In the genomic region with DNA sequence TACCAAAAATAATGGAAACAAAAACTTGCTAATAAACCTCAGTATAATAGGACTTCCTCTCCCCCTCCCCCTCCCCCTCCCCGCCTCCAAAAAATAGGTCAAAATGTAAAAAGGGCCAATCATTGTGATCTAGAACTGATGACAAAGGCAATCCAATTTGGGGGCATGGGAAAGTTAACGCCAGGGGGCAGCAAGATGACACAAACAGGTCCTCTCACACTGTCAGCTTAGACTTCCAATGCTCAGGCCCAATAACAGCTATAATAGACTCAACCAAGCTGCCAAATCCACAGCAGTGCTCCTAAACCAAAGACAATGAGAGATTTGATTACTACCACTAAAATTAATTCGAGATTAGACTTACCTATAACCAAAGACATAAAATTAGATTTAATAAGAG, we compare ENCODE assay signal across 9 mouse cellular contexts. TPM values are rescaled to one million over a fixed set of nuclear protein-coding genes. Genes with fewer than 3 reads are reported as not detected.
DNase-seq lines count a peak whose midpoint lies in the region; ATAC-seq and TF ChIP-seq lines count a peak whose summit lies in the region.
"Had no signal": no experiment of that assay in that cellular context is flagged by ENCODE, and none has a peak within 500 bp of the region (broad histone marks: within the 10 kb centered on the region; RNA-seq: fewer than 3 reads in every experiment).

No protein-coding gene starts in this region.

- WGBS in forebrain, embryonic 14.5 days, result 20% methylated on average over 3 of the region's 3 CpGs
- WGBS in forebrain, embryonic 13.5 days, result 24% methylated on average over 3 of the region's 3 CpGs
- 12% methylated on average over 3 of the region's 3 CpGs for WGBS in lung, embryonic 16.5 days

- H3K4me1 ChIP-seq in forebrain, embryonic 14.5 days (ENCODE audit: control insufficient read depth, insufficient read depth, low read length), result no peaks in the 10 kb centered on the region
- H3K4me1 ChIP-seq in forebrain, embryonic 13.5 days, result no peaks in the 10 kb centered on the region
- H3K4me1 ChIP-seq in MEL (ENCODE audit: control insufficient read depth in 1 of 2, insufficient read depth in 2 of 2, low read length in 2 of 2), result no peaks in the 10 kb centered on the region
- no peaks in the 10 kb centered on the region for H3K4me1 ChIP-seq in lung, embryonic 16.5 days (replicated peaks; ENCODE audit: control insufficient read depth, insufficient read depth, low read length)
- H3K4me1 ChIP-seq: limb, embryonic 15.5 days had no signal

- no peaks in the 10 kb centered on the region for H3K36me3 ChIP-seq in forebrain, embryonic 14.5 days (ENCODE audit: control insufficient read depth, insufficient read depth, low read length)
- H3K36me3 ChIP-seq in forebrain, embryonic 13.5 days (ENCODE audit: poor library complexity, severe bottlenecking), result no peaks in the 10 kb centered on the region
- H3K36me3 ChIP-seq in MEL (ENCODE audit: control insufficient read depth in 1 of 2, insufficient read depth in 2 of 2, low read length in 2 of 2), result no peaks in the 10 kb centered on the region
- H3K36me3 ChIP-seq in lung, embryonic 16.5 days (ENCODE audit: control insufficient read depth, insufficient read depth, low read length), result no peaks in the 10 kb centered on the region
- H3K36me3 ChIP-seq: limb, embryonic 15.5 days had no signal

- no peaks in the 10 kb centered on the region for H3K27me3 ChIP-seq in forebrain, embryonic 14.5 days (replicated peaks; ENCODE audit: control insufficient read depth, insufficient read depth, low read length)
- no peaks in the 10 kb centered on the region for H3K27me3 ChIP-seq in forebrain, embryonic 13.5 days
- H3K27me3 ChIP-seq in MEL (ENCODE audit: control insufficient read depth in 1 of 2, insufficient read depth in 2 of 2, low read length in 2 of 2), result no peaks in the 10 kb centered on the region
- no peaks in the 10 kb centered on the region for H3K27me3 ChIP-seq in lung, embryonic 16.5 days (ENCODE audit: control insufficient read depth, insufficient read depth, low read depth, low read length)
- H3K27me3 ChIP-seq: limb, embryonic 15.5 days had no signal

- H3K4me3 ChIP-seq in forebrain, embryonic 14.5 days (ENCODE audit: low read depth, low read length), result no peak overlapping the region
- H3K4me3 ChIP-seq in forebrain, embryonic 13.5 days, result no peak overlapping the region
- no peak overlapping the region for H3K4me3 ChIP-seq in MEL (ENCODE audit: control insufficient read depth in 1 of 2, insufficient read depth in 1 of 2, low read depth in 2 of 2, low read length in 2 of 2)
- H3K4me3 ChIP-seq in lung, embryonic 16.5 days (ENCODE audit: low read length), result no peak overlapping the region
- H3K4me3 ChIP-seq: limb, embryonic 15.5 days had no signal

- no peak for TF ChIP-seq EP300 in MEL (IDR thresholded peaks at IDR 0.05; ENCODE audit: low read depth in 1 of 2, low read length in 2 of 2)

- TF ChIP-seq POLR2A in MEL (IDR thresholded peaks at IDR 0.05; ENCODE audit: control insufficient read depth in 1 of 2, insufficient read depth in 1 of 2, low read depth in 1 of 2, low read length in 2 of 2, poor library complexity in 1 of 2), result no peak

- H3K27ac ChIP-seq in forebrain, embryonic 14.5 days (ENCODE audit: low read depth, low read length), result no peak overlapping the region
- no peak overlapping the region for H3K27ac ChIP-seq in forebrain, embryonic 13.5 days
- H3K27ac ChIP-seq in MEL (ENCODE audit: control insufficient read depth, low read depth, low read length), result no peak overlapping the region
- H3K27ac ChIP-seq in lung, embryonic 16.5 days (ENCODE audit: low read length), result no peak overlapping the region
- H3K27ac ChIP-seq: limb, embryonic 15.5 days had no signal

- peak; percentile 23 to 78 (median 58); a peak in 4 of 6 replicates for TF ChIP-seq CTCF in MEL (IDR thresholded peaks at IDR 0.05 in 2 of 3, conservative IDR thresholded peaks at IDR 0.05 in 1 of 3; ENCODE audit: control insufficient read depth in 1 of 3, insufficient read depth in 1 of 3, low read depth in 2 of 3, low read length in 3 of 3, poor library complexity in 1 of 3, severe bottlenecking in 1 of 3)

- peak; percentile 77 for TF ChIP-seq RAD21 in MEL (IDR thresholded peaks at IDR 0.05; ENCODE audit: low read depth, low read length)

- no peak overlapping the region for H3K9ac ChIP-seq in forebrain, embryonic 14.5 days (ENCODE audit: low read length)
- no peak overlapping the region for H3K9ac ChIP-seq in forebrain, embryonic 13.5 days
- H3K9ac ChIP-seq in MEL (ENCODE audit: control insufficient read depth, low read depth, low read length, poor library complexity, severe bottlenecking), result no peak overlapping the region
- no peak overlapping the region for H3K9ac ChIP-seq in lung, embryonic 16.5 days (ENCODE audit: low read length)
- H3K9ac ChIP-seq: limb, embryonic 15.5 days had no signal

- DNase-seq in forebrain, embryonic 14.5 days (ENCODE audit: low spot score), result peak; percentile 6
- peak; percentile 62 for DNase-seq in MEL (ENCODE audit: low read depth, low spot score)
- peak; percentile 31 for DNase-seq in cerebellum, adult 9-10 months
- peak; percentile 18 for DNase-seq in gastrocnemius, postnatal 14 days
- peak; percentile 73 to 85 for DNase-seq in kidney, postnatal 36 days
- DNase-seq in spleen, postnatal 14 days (ENCODE audit: low spot score in 2 of 2), result peak; percentile 7 to 9

- H3K79me2 ChIP-seq in MEL (ENCODE audit: control insufficient read depth, insufficient read depth, low read length, poor library complexity), result no peaks in the 10 kb centered on the region

- no peak for ATAC-seq in forebrain, embryonic 14.5 days
- no peak for ATAC-seq in forebrain, embryonic 13.5 days
- peak; percentile 56; the same call in 1 of the 2 replicates for ATAC-seq in lung, embryonic 16.5 days (ENCODE audit: low read depth)

- intact Hi-C loops in gastrocnemius, postnatal 14 days (cut with DNase I; ENCODE audit: low total_unique reads), result loop anchor here (5.0 kb wide), 1 partner anchor 183 kb away; no protein-coding TSS in a partner anchor

- H3K9me3 ChIP-seq in forebrain, embryonic 14.5 days (replicated peaks; ENCODE audit: control insufficient read depth, low read length), result no peaks in the 10 kb centered on the region
- H3K9me3 ChIP-seq in forebrain, embryonic 13.5 days (replicated peaks), result no peaks in the 10 kb centered on the region
- no peaks in the 10 kb centered on the region for H3K9me3 ChIP-seq in MEL (replicated peaks; ENCODE audit: insufficient read depth, low read length)
- no peaks in the 10 kb centered on the region for H3K9me3 ChIP-seq in lung, embryonic 16.5 days (ENCODE audit: control insufficient read depth, low read length)
- H3K9me3 ChIP-seq: limb, embryonic 15.5 days had no signal

- no peak overlapping the region for H3K4me2 ChIP-seq in forebrain, embryonic 14.5 days (ENCODE audit: low read length)
- no peak overlapping the region for H3K4me2 ChIP-seq in forebrain, embryonic 13.5 days
- H3K4me2 ChIP-seq in lung, embryonic 16.5 days (ENCODE audit: low read depth, low read length), result no peak overlapping the region
- H3K4me2 ChIP-seq: limb, embryonic 15.5 days had no signal

TF ChIP-seq in MEL, 35 proteins besides CTCF, POLR2A, EP300 and RAD21:
- TF ChIP-seq CHD1 (IDR thresholded peaks at IDR 0.05; ENCODE audit: low read depth, low read length), result no peak
- peak; percentile 91 for TF ChIP-seq SMC3 (IDR thresholded peaks at IDR 0.05; ENCODE audit: low read depth, low read length)
- TF ChIP-seq ZC3H11A (IDR thresholded peaks at IDR 0.05; ENCODE audit: low read depth, low read length), result peak; percentile 73

RNA-seq across cellular contexts. Expression of a gene that starts 16.5 kb away (rescaled TPM):
- not detected in 2 replicates for polyA plus RNA-seq in forebrain, embryonic 14.5 days (2014; fragmentation: Nextera tagmentation; extraction: Ambion mirVana)
- not detected in 2 replicates for polyA plus RNA-seq in forebrain, embryonic 13.5 days (2015; fragmentation: Nextera tagmentation; extraction: Ambion mirVana)
- not detected in 2 replicates for total RNA-seq in MEL (2012; rRNA removed)
- not detected for polyA plus RNA-seq in MEL (2012; ENCODE audit: insufficient read depth in 1 of 2, insufficient read length in 2 of 2, low read depth in 1 of 2, low replicate concordance in 2 of 2, missing spikeins in 1 of 2)
- not detected for total RNA-seq in gastrocnemius, postnatal 14 days (2021)
- not detected in 2 replicates for polyA plus RNA-seq in lung, embryonic 16.5 days (2015; fragmentation: Nextera tagmentation; extraction: Ambion mirVana)
- polyA plus RNA-seq: limb, embryonic 15.5 days had no signal

RNA-seq across cellular contexts. Expression of a gene that starts 51.3 kb away (rescaled TPM):
- not detected in 2 replicates for polyA plus RNA-seq in forebrain, embryonic 14.5 days (2014; fragmentation: Nextera tagmentation; extraction: Ambion mirVana)
- polyA plus RNA-seq in forebrain, embryonic 13.5 days (2015; fragmentation: Nextera tagmentation; extraction: Ambion mirVana), result not detected in 2 replicates
- not detected in 2 replicates for total RNA-seq in MEL (2012; rRNA removed)
- not detected for polyA plus RNA-seq in MEL (2012; ENCODE audit: insufficient read depth in 1 of 2, insufficient read length in 2 of 2, low read depth in 1 of 2, low replicate concordance in 2 of 2, missing spikeins in 1 of 2)
- not detected for total RNA-seq in gastrocnemius, postnatal 14 days (2021)
- not detected in 2 replicates for polyA plus RNA-seq in lung, embryonic 16.5 days (2015; fragmentation: Nextera tagmentation; extraction: Ambion mirVana)
- polyA plus RNA-seq: limb, embryonic 15.5 days had no signal

RNA-seq across cellular contexts. Expression of a gene that starts 55.1 kb away (rescaled TPM):
- polyA plus RNA-seq in forebrain, embryonic 14.5 days (2014; fragmentation: Nextera tagmentation; extraction: Ambion mirVana), result not detected in 2 replicates
- polyA plus RNA-seq in forebrain, embryonic 13.5 days (2015; fragmentation: Nextera tagmentation; extraction: Ambion mirVana), result not detected in 2 replicates
- not detected in 2 replicates for total RNA-seq in MEL (2012; rRNA removed)
- not detected for polyA plus RNA-seq in MEL (2012; ENCODE audit: insufficient read depth in 1 of 2, insufficient read length in 2 of 2, low read depth in 1 of 2, low replicate concordance in 2 of 2, missing spikeins in 1 of 2)
- not detected for total RNA-seq in gastrocnemius, postnatal 14 days (2021)
- polyA plus RNA-seq in lung, embryonic 16.5 days (2015; fragmentation: Nextera tagmentation; extraction: Ambion mirVana), result not detected in 2 replicates
- polyA plus RNA-seq: limb, embryonic 15.5 days had no signal

Comparison
In these comparisons a context has a peak if more than half of its experiments do, and no peak if none do; other contexts are left out.
1. DNase-seq: peak in every context shown above with its lines; median percentile 79 in kidney, postnatal 36 days; 62 in MEL; 31 in cerebellum, adult 9-10 months; 18 in gastrocnemius, postnatal 14 days; 8 in spleen, postnatal 14 days; 6 in forebrain, embryonic 14.5 days.